Mouse (Mus musculus) kidney, adult 8-10 months (tissue): ENCODE results near the gene Tent5b.

Experiments used
- DNase-seq, 2 experiments: peaks; one replicate each; pipeline ENCODE4 v3.0.0; 2022

Gene Tent5b

GRCm38 (mm10) chr4:133504300-133504699, 24.4 kb downstream of the Tent5b start:
- DNase-seq: no peak

GRCm38 (mm10) chr4:133504755-133505485, 25.0 kb downstream of the Tent5b start:
- no peak for DNase-seq

GRCm38 (mm10) chr4:133506573-133506972, 26.6 kb downstream of the Tent5b start:
- DNase-seq: no peak

- DNase-seq: no peak
Measured at GRCm38 (mm10) chr4:133508990-133509389, 29.1 kb downstream of the Tent5b start.

GRCm38 (mm10) chr4:133511050-133511449, 31.1 kb downstream of the Tent5b start:
- DNase-seq: no peak

GRCm38 (mm10) chr4:133512511-133512910, 32.6 kb downstream of the Tent5b start:
- DNase-seq: peak; percentile 55 to 58

GRCm38 (mm10) chr4:133512972-133513371, 33.0 kb downstream of the Tent5b start:
- peak; percentile 81 to 89 for DNase-seq

GRCm38 (mm10) chr4:133518601-133519368, 38.9 kb downstream of the Tent5b start, which contains the start of gene Kdf1:
Gene Kdf1 (plus strand): TSS chr4:133518963.
- peak; percentile 80 to 82 for DNase-seq

- no peak for DNase-seq
Measured at GRCm38 (mm10) chr4:133519369-133519665, 39.4 kb downstream of the Tent5b start.

- DNase-seq: no peak
Measured at GRCm38 (mm10) chr4:133521502-133521901, 41.6 kb downstream of the Tent5b start.

- no peak for DNase-seq
Measured at GRCm38 (mm10) chr4:133527788-133528187, 47.9 kb downstream of the Tent5b start.

- peak in 1 of 2 experiments; percentile 23 for DNase-seq
Measured at GRCm38 (mm10) chr4:133532777-133533176, 52.8 kb downstream of the Tent5b start.

GRCm38 (mm10) chr4:133536081-133536480, 56.1 kb downstream of the Tent5b start:
- peak; percentile 46 to 50 for DNase-seq

GRCm38 (mm10) chr4:133536652-133537051, 56.7 kb downstream of the Tent5b start:
- no peak for DNase-seq
